ENCODE assay signal across 7 mouse cellular contexts in genomic region chr17:56111864-56112263, GRCm38 (mm10). TPM values are rescaled to one million over a fixed set of nuclear protein-coding genes. Genes with fewer than 3 reads are reported as not detected.
DNase-seq lines count a peak whose midpoint lies in the region; ATAC-seq and TF ChIP-seq lines count a peak whose summit lies in the region.

No protein-coding gene starts in this region.

- TF ChIP-seq EP300 in lung, postnatal 0 days (IDR thresholded peaks at IDR 0.05), result no peak

- WGBS in forebrain, embryonic 14.5 days, result 36% methylated on average over 5 of the region's 5 CpGs
- WGBS in kidney, embryonic 15.5 days, result 45% methylated on average over 5 of the region's 5 CpGs
- WGBS in lung, postnatal 0 days, result 47% methylated on average over 5 of the region's 5 CpGs

- H3K4me2 ChIP-seq in forebrain, embryonic 14.5 days (ENCODE audit: low read length), result no peak overlapping the region
- no peak overlapping the region for H3K4me2 ChIP-seq in kidney, embryonic 15.5 days
- H3K4me2 ChIP-seq in lung, postnatal 0 days (replicated peaks; ENCODE audit: low read depth, low read length), result no peak overlapping the region

- no peak overlapping the region for H3K4me3 ChIP-seq in forebrain, embryonic 14.5 days (ENCODE audit: low read depth, low read length)
- no peak overlapping the region for H3K4me3 ChIP-seq in kidney, embryonic 15.5 days (replicated peaks)
- no peak overlapping the region for H3K4me3 ChIP-seq in lung, postnatal 0 days (ENCODE audit: low read depth, low read length)

- no peak overlapping the region for H3K9ac ChIP-seq in forebrain, embryonic 14.5 days (ENCODE audit: low read length)
- H3K9ac ChIP-seq in kidney, embryonic 15.5 days, result no peak overlapping the region
- no peak overlapping the region for H3K9ac ChIP-seq in lung, postnatal 0 days (replicated peaks; ENCODE audit: low read depth)

- H3K4me1 ChIP-seq in forebrain, embryonic 14.5 days (ENCODE audit: control insufficient read depth, insufficient read depth, low read length), result no peaks in the 10 kb centered on the region
- 0 out of 2 replicates have a peak, but pooled peaks cover under 1% of the 10 kb centered on the region for H3K4me1 ChIP-seq in kidney, embryonic 15.5 days
- no peaks in the 10 kb centered on the region for H3K4me1 ChIP-seq in lung, postnatal 0 days (ENCODE audit: insufficient read depth, low read depth, low read length)

- no peaks in the 10 kb centered on the region for H3K9me3 ChIP-seq in forebrain, embryonic 14.5 days (replicated peaks; ENCODE audit: control insufficient read depth, low read length)
- H3K9me3 ChIP-seq in kidney, embryonic 15.5 days (replicated peaks), result no peaks in the 10 kb centered on the region
- H3K9me3 ChIP-seq in lung, postnatal 0 days (ENCODE audit: low read length), result no peaks in the 10 kb centered on the region

- no peaks in the 10 kb centered on the region for H3K36me3 ChIP-seq in forebrain, embryonic 14.5 days (ENCODE audit: control insufficient read depth, insufficient read depth, low read length)
- H3K36me3 ChIP-seq in kidney, embryonic 15.5 days, result 0 out of 2 replicates have a peak, but pooled peaks cover 4% of the 10 kb centered on the region
- no peaks in the 10 kb centered on the region; the same call in 1 of the 2 replicates for H3K36me3 ChIP-seq in lung, postnatal 0 days (ENCODE audit: insufficient read depth, low read length)

- peak; percentile 28; the same call in 1 of the 2 replicates for ATAC-seq in forebrain, embryonic 14.5 days
- peak; percentile 40; the same call in 1 of the 2 replicates for ATAC-seq in kidney, embryonic 15.5 days (replicated peaks; ENCODE audit: low FRiP score)
- ATAC-seq in lung, postnatal 0 days, result peak; percentile 25

- peak; percentile 87 for TF ChIP-seq CTCF in lung, postnatal 0 days (IDR thresholded peaks at IDR 0.05)

- no peak overlapping the region for H3K27ac ChIP-seq in forebrain, embryonic 14.5 days (ENCODE audit: low read depth, low read length)
- no peak overlapping the region for H3K27ac ChIP-seq in kidney, embryonic 15.5 days
- H3K27ac ChIP-seq in lung, postnatal 0 days (ENCODE audit: low read length), result no peak overlapping the region

- DNase-seq in 3134 (ENCODE audit: extremely low read depth, insufficient read length, low spot score), result peak; percentile 49
- peak; percentile 60 for DNase-seq in CD4-positive helper T cell, adult 2 months (ENCODE audit: low read depth, low spot score)
- DNase-seq in cerebellum, adult 11 months, result peak; percentile 66
- peak; percentile 83 for DNase-seq in forebrain, embryonic 14.5 days (ENCODE audit: low spot score)
- peak; percentile 82 for DNase-seq in lung, postnatal 0 days (ENCODE audit: low spot score)
- DNase-seq in right cerebral cortex, postnatal 4 days, result peak; percentile 67

- 0 out of 2 replicates have a peak, but pooled peaks cover 6% of the 10 kb centered on the region for H3K27me3 ChIP-seq in forebrain, embryonic 14.5 days (replicated peaks; ENCODE audit: control insufficient read depth, insufficient read depth, low read length)
- peaks cover 8% of the 10 kb centered on the region; the same call in 1 of the 2 replicates for H3K27me3 ChIP-seq in kidney, embryonic 15.5 days
- no peaks in the 10 kb centered on the region for H3K27me3 ChIP-seq in lung, postnatal 0 days (replicated peaks; ENCODE audit: insufficient read depth, low read length)

RNA-seq across cellular contexts. Expression of gene Plin4, which starts 2.3 kb away (rescaled TPM):
- 0.04 and 0.07 TPM in 2 replicates for polyA plus RNA-seq in forebrain, embryonic 14.5 days (2014; fragmentation: Nextera tagmentation; extraction: Ambion mirVana)
- 0.08 and 0.12 TPM in 2 replicates for polyA plus RNA-seq in kidney, embryonic 15.5 days (2015; fragmentation: Nextera tagmentation; extraction: Ambion mirVana)
- polyA plus RNA-seq in lung, postnatal 0 days (2015; fragmentation: Nextera tagmentation; extraction: Ambion mirVana), result 0.05 and 0.08 TPM in 2 replicates

RNA-seq across cellular contexts. Expression of gene Plin5, which starts 5.5 kb away (rescaled TPM):
- 0.42 and 0.67 TPM in 2 replicates for polyA plus RNA-seq in forebrain, embryonic 14.5 days (2014; fragmentation: Nextera tagmentation; extraction: Ambion mirVana)
- 1.5 and 1.9 TPM in 2 replicates for polyA plus RNA-seq in kidney, embryonic 15.5 days (2015; fragmentation: Nextera tagmentation; extraction: Ambion mirVana)
- polyA plus RNA-seq in lung, postnatal 0 days (2015; fragmentation: Nextera tagmentation; extraction: Ambion mirVana), result 3.2 and 4.3 TPM in 2 replicates

RNA-seq across cellular contexts. Expression of gene Lrg1, which starts 9.9 kb away (rescaled TPM):
- not detected in 2 replicates for polyA plus RNA-seq in forebrain, embryonic 14.5 days (2014; fragmentation: Nextera tagmentation; extraction: Ambion mirVana)
- polyA plus RNA-seq in kidney, embryonic 15.5 days (2015; fragmentation: Nextera tagmentation; extraction: Ambion mirVana), result 0.39 and 0.53 TPM in 2 replicates
- 36.3 and 50.6 TPM in 2 replicates for polyA plus RNA-seq in lung, postnatal 0 days (2015; fragmentation: Nextera tagmentation; extraction: Ambion mirVana)

RNA-seq across cellular contexts. Expression of gene Sema6b, which starts 28.3 kb away (rescaled TPM):
- polyA plus RNA-seq in forebrain, embryonic 14.5 days (2014; fragmentation: Nextera tagmentation; extraction: Ambion mirVana), result 9.4 and 12.1 TPM in 2 replicates
- polyA plus RNA-seq in kidney, embryonic 15.5 days (2015; fragmentation: Nextera tagmentation; extraction: Ambion mirVana), result 1.5 TPM in 2 replicates
- polyA plus RNA-seq in lung, postnatal 0 days (2015; fragmentation: Nextera tagmentation; extraction: Ambion mirVana), result 0.88 and 1.0 TPM in 2 replicates

RNA-seq across cellular contexts. Expression of gene Hdgfl2, which starts 32.4 kb away (rescaled TPM):
- polyA plus RNA-seq in forebrain, embryonic 14.5 days (2014; fragmentation: Nextera tagmentation; extraction: Ambion mirVana), result 81.5 and 109 TPM in 2 replicates
- 123 and 141 TPM in 2 replicates for polyA plus RNA-seq in kidney, embryonic 15.5 days (2015; fragmentation: Nextera tagmentation; extraction: Ambion mirVana)
- polyA plus RNA-seq in lung, postnatal 0 days (2015; fragmentation: Nextera tagmentation; extraction: Ambion mirVana), result 58.4 and 61.7 TPM in 2 replicates

Comparison
In these comparisons a context has a peak if more than half of its experiments do, and no peak if none do; other contexts are left out.
1. RNA of gene Lrg1, which starts 9.9 kb away (polyA plus RNA-seq): 36.3 to 50.6 TPM in lung, postnatal 0 days; 0.39 to 0.53 TPM in kidney, embryonic 15.5 days and not detected in forebrain, embryonic 14.5 days; every median in the first group is over 10 times any median in the second.
2. Peak in every context shown above with its lines, with median percentiles within 50 percentile points of each other: DNase-seq and ATAC-seq.